Mouse (Mus musculus): Measurements from ENCODE around the gene Cep128.

DNA sequence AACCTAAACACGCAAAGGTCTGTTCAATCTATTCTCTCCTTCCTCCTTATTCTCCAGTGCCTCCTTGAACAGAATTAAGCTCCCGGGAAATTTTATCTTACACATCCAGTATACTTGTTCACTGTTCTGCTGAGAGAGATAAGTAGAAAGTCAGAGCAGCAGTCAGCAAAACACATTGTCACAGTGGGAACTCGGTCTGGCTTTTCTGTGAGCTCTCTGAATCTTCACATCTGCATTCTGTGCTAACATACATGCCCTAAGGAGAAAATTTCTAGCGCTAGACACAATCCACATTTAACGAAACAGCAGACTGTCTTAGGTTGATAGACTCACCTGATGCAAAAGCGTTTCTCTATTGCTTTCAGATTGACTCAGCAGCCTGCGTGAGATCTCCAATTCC, 88.3 kb downstream of the Cep128 start:
- TF ChIP-seq POLR2A (IDR thresholded peaks at IDR 0.05; ENCODE audit: control insufficient read depth, extremely low read depth, insufficient read depth, low read length, poor library complexity) (no peak), CTCF (IDR thresholded peaks at IDR 0.05; ENCODE audit: borderline replicate concordance, control insufficient read depth, extremely low read depth, insufficient read depth, low read length, poor library complexity) (no peak)

Data from thymus, adult 2 months (tissue).